Mouse (Mus musculus) heart, postnatal 14 days (tissue): Measurements from ENCODE around the gene Pparg. TPM values are rescaled to one million over a fixed set of nuclear protein-coding genes. Genes with fewer than 3 reads are reported as not detected.

Experiments
- DNase-seq, 2 experiments: peaks; one replicate each; pipeline ENCODE4 v3.0.0; 2021 to 2022
- intact Hi-C: fragments of 180-260 bp; cut with DNase I; formaldehyde crosslinking; loops from one replicate; pipeline ENCODE4 v1.15.1; 2025
- total RNA-seq, 2 experiments: library from RNA; stranded (reverse); gene quantifications; 2 replicates each; pipeline ENCODE4 v1.2.3; 2021

Gene Pparg
- total RNA-seq, 2 experiments from 2014 or later, result 14.1 to 21.6 TPM

GRCm38 (mm10) chr6:115500234-115500633 lies 139.5 kb downstream of the Pparg start:
- intact Hi-C loops, result no loop called here
- no peak for DNase-seq

DNA sequence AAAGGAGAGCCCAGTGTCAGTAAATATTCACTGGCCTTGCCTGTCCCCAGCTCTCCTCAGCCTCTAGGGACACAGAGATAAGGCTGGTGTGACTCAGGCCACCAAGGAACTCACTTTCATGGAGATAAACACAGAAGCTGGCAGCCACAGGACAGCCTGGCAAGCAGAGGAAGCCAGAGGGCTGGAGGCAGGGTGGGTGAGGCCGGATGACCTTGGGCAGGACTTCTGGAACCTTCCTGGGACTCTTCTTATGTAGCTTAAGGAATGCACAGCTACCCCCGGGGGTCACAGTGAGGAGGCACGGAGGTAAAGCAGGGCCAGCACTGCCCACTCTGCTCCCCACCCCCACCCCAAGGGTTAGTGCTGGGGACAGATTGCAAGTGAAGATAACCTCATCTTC lies 140.4 kb downstream of the Pparg start:
- peak; percentile 31 to 41 for DNase-seq
- intact Hi-C loops, result no loop called here

- no peak for DNase-seq
- intact Hi-C loops, result no loop called here
These were observed 142.3 kb downstream of the Pparg start for GRCm38 (mm10) chr6:115503038-115503437.

GRCm38 (mm10) chr6:115503549-115504159 lies 142.9 kb downstream of the Pparg start:
- intact Hi-C loops, result no loop called here
- DNase-seq, result no peak

GRCm38 (mm10) chr6:115504160-115504558 lies 143.4 kb downstream of the Pparg start:
- intact Hi-C loops, result no loop called here
- DNase-seq, result no peak

GRCm38 (mm10) chr6:115504915-115505314 lies 144.2 kb downstream of the Pparg start:
- DNase-seq, result no peak
- intact Hi-C loops, result no loop called here

- intact Hi-C loops, result no loop called here
- no peak for DNase-seq
These were observed 145.7 kb downstream of the Pparg start for GRCm38 (mm10) chr6:115506425-115506824.

- no peak for DNase-seq
- intact Hi-C loops, result no loop called here
These were observed 150.7 kb downstream of the Pparg start for GRCm38 (mm10) chr6:115511447-115511846.

DNA sequence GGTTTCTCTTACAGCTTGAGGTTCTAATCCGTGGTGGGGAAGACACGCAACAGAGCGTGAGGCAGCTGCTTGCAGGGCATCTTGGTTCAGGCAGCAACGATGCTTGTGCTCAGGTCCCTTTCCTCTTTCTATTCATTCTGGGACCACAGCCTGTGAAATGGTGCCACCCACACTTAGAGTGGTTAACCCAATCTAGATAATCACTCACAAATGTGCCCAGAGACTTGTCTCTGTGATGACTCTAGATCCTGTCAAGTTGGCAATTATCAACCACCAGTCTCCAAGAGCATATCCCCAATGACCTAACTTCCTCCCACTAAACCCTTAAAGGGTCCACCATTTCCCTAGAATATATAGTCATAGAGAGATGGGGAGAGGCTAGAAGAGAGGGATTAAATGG lies 152.5 kb downstream of the Pparg start:
- no peak for DNase-seq

GRCm38 (mm10) chr6:115517904-115518303 lies 157.2 kb downstream of the Pparg start:
- intact Hi-C loops, result no loop called here

More for the DNA sequence above, 152.5 kb downstream of the Pparg start:
- intact Hi-C loops, result no loop called here

DNA sequence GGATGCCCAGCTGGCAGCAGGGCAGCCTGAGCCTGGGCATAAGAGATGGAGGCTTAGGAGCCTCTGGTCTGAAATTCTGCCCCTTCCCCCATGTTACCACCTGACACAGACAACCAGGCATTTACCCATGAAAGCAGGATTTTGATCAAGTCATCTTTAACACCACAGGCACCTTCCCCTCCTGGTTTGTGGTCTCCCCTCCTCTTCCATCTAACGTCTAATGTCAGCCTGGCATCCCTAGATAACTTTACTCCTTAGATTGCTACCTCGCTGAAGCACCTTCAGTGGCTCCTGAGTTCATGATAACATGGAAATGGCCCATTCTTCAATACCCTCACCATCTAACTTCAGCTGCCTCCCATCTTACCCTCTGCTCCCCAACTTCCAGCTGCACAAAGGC lies 157.6 kb downstream of the Pparg start:
- intact Hi-C loops, result no loop called here
- no peak for DNase-seq

More at GRCm38 (mm10) chr6:115517904-115518303, 157.2 kb downstream of the Pparg start:
- DNase-seq, result no peak

- intact Hi-C loops, result no loop called here
- no peak for DNase-seq
These were observed 158.5 kb downstream of the Pparg start for GRCm38 (mm10) chr6:115519275-115519699.

- DNase-seq, result no peak
- intact Hi-C loops, result loop anchor here (1.0 kb wide), 1 partner anchor 42 kb away; no protein-coding TSS in a partner anchor
These were observed 161.2 kb downstream of the Pparg start for GRCm38 (mm10) chr6:115521923-115522322.

GRCm38 (mm10) chr6:115522691-115523146 lies 162.0 kb downstream of the Pparg start:
- intact Hi-C loops, result loop anchor here (1.0 kb wide), 1 partner anchor 42 kb away; no protein-coding TSS in a partner anchor

DNA sequence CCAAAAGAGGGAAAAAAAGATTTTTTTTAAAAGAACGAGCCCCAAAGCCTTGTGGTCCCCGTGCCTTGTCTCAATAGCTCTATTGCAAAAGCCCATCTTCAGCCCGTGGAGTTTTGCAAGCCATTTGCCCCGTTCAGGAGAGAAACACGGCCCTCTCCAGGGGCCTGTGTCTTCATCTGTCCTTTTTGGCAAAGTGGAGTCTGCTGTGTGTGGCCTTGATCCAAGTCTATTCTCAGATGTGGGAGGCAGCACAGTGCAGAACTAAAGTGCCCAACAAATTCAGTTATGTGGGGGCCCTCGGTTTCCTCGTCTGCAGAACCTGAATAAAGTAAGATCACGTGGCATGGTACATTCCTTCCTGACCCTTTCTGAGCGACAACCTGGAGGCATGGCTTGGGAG lies 162.4 kb downstream of the Pparg start:
- intact Hi-C loops, result no loop called here
- DNase-seq, result peak; percentile 38 to 54

More at GRCm38 (mm10) chr6:115522691-115523146, 162.0 kb downstream of the Pparg start:
- DNase-seq, result peak; percentile 27 to 38

DNA sequence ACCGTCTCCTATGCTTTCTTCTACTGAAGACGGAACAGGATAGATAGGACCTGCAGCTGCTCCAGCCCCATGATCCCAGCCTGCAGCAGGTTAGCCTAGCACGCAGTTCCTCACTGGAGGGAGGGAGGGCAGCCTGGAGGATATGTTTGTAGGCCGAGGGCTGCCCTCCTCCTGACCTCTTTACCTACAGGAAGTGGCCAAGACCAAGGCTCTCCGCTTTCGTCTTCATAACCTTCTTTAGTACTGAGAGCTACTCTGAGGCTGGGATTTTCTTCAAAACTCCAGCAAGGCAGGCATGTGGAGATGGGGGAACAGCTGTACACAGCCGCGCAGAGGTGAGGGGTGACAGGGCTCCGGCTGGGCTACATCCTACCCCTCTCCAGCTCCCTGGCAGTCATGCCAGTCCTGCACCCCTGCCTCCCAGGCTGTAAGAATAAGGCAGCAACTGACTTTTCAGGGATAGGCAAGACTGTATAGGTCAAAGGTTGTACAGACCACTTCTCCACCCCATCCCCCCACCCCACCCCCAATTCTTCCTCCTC lies 163.8 kb downstream of the Pparg start:
- intact Hi-C loops, result no loop called here
- no peak for DNase-seq

- DNase-seq, result no peak
- intact Hi-C loops, result no loop called here
These were observed 166.7 kb downstream of the Pparg start for GRCm38 (mm10) chr6:115527418-115527817.

DNA sequence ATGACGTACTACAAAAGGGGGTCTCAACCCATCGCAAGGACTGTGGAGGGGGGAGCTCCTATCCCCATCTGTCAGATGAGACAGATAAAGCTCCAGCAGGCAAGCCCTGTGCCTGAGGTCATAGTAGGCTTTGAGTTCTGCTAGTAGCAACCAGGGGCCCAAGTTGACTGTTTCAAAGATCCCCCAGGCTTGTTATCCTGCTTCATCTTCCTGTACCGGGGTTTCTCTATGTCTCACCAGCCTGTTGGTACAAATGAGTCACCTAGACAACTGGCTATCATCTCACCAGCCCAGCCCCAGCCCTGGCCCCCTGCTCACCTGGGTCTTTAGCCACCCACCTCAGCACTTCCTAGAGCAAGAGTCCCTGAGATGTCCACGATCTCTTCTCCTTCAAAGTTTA lies 167.6 kb downstream of the Pparg start:
- no peak for DNase-seq
- intact Hi-C loops, result no loop called here

DNA sequence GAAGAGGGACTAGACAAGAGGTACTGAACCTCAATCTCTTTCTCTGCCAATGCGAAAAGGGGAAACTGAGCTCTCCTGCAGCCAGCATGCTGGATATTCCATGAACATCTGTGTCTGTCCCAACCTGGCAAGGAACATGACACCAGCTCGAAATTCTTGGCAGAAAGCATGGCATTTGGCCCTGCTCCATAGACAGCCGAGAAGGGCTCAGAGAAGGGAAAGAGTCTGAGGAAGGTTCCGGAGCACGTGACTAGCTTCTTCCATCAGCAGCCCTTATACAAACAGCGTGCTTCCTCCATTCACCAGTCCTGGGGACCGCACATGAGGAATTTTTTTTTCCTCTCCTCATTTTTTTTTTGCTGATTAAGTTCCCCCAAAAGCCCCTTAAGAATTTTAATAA lies 173.9 kb downstream of the Pparg start:
- DNase-seq, result peak; percentile 29 to 51
- intact Hi-C loops, result loop anchor here (10.0 kb wide), 1 partner anchor 480 kb away; no protein-coding TSS in a partner anchor

DNA sequence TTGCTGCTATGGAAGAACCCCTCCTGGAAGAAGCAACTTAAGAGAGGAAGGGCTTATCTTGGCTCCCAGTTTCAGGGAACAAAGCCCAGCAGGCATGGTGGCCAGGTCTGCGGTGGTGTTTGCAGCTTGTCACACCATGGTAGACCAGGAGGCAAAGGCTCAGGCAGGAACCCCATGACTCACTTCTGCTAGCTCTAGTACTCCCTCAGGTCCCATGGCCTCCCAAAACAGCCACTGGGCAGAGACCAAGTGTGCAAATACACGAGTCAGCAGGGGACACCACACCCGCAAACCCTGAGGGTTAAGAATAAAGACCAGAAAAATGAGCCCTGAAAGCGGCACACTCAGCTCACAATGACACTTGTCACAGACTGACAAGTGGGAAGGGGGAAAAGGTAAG lies 175.4 kb downstream of the Pparg start:
- intact Hi-C loops, result loop anchor here (10.0 kb wide), 1 partner anchor 481 kb away; no protein-coding TSS in a partner anchor
- no peak for DNase-seq

DNA sequence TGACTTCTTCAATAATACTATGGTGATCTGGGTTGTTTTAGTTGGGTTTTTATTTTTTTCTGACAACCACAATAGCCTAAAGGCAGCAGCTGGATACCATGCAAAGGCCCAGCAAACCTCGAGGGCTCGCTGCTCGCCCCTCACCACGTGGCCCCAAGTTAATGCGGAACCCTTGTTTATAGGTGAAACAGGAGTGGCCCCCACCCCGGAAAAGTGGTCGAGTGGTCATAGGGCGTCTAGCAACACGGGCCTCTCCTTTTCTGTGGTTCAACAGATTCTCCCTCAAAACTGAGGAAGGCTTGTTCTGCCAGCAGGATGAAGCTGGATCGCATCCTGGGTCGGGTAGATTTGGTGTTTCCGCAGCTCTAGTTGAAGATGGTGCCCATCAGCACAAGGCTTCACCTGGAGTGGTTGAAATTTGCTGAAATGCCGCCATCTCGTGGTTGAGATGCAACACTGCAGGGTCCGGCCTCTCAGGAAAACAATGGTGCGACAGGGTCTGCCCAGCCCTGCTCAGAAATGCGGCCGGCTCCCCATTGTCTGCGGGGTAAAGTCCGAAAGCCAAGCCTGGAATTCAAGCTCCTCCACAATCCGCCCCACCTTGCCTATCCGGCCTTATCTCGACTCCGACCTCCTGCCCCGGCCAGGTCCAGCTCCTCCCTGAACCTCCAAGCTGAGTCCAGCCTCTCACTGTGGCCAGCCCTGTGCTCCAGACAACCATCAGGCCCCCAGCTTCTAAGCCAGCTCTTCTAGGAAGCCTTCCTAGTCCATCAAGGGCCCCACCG lies 178.1 kb downstream of the Pparg start:
- intact Hi-C loops, result loop anchor here (1.0 to 10.0 kb wide), 5 partner anchors 172 to 484 kb away; partner anchors contain the start of gene Gm17482
- peak; percentile 83 to 89 for DNase-seq
